Mouse (Mus musculus) retina, embryonic 14.5 days (tissue): ENCODE data around the gene A730009L09Rik.

Experiments
- DNase-seq: peaks from one replicate; pipeline ENCODE4 v3.0.0-alpha.2; 2015; ENCODE audit warnings: low spot score

Gene A730009L09Rik

GRCm38 (mm10) chr16:84514821-84515220, at the start of gene A730009L09Rik:
TSS of gene A730009L09Rik (plus strand) at chr16:84515121.
- DNase-seq = peak; percentile 24

DNA sequence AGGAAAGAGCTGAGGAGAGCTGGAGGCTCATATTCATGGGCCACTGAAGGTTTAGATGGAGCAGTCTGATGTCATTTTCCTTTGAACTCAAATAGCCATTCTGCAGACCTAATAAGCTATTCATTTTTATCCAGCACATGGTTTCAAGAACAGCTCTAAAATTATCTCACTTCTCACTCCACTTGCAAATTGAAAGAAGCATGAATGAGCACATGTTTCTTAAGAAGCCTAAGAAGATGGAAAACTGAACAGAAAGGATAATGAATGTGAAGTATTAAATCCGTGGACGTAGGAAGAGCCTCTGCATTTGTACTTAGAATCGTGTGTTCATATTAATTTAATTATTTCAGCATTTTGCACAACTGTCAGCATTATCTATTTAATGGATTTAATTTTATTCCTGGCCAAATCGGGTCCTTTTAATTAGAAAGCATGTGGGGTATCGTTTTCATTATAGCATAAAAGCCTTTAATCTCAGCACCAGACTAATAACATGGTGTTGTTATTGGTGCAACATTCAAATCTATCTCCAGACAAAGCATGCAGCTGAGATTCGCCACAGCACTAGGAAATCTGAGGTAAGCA, 49.2 kb upstream of the A730009L09Rik start:
- peak; percentile 50 for DNase-seq

DNA sequence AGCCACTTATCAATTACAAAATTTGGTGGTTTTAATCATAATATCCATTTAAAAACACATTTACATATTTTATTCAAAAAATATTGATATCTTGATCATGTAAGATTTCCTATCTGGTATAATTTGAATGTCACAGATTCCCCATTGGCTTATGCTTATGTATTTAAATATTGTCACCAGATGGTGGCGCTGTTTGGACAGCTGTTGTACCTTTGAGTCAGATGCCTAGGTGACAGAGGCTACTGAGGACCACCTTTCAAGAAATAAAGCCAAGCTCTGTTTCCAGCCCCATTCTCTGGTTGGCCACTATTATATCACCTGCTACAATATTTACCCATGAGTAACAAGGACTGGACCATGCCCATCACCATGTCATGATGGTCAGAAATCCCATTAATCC, 46.0 kb upstream of the A730009L09Rik start:
- peak; percentile 23 for DNase-seq

DNA sequence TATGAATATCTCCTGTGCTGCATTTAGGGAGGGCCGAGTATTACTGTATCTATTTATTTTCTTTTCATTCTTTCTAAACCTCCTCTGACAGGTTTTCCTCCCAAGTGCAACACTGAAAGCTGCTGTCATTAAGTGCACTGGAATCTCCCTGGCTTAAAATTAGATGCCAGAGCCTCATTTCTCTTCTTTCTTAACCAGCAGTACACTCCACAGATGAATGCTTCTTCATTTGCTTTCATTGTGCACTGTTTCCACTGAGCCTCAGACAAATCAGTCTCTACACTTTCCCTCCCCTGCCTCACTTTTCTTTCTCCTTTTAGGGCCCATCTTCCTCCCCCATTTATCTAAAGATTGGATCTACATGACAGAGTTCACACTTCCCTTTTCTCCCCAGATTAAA, 44.9 kb upstream of the A730009L09Rik start:
- DNase-seq = no peak

- peak; percentile 57 for DNase-seq
These were observed 41.5 kb upstream of the A730009L09Rik start for GRCm38 (mm10) chr16:84473406-84473805.

DNA sequence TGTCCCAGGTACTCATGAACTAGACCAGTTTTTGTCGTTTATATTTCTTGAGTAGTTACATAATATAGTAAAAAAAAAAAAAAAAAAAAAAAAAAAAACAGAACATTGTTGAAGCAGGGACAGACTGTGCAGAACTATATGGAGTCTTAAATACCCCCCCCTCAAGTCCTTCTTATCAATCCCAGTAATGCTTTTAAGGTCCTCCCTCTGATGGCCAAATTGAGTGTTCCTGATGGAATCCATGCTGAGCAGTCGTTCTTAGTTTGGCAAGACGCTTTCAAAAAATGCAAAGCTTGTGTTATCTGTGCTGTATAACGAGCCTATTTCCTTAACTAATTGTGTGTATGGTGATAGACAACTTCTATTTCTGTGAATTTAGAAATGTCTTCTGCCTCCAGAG, 40.2 kb upstream of the A730009L09Rik start:
- DNase-seq = no peak

GRCm38 (mm10) chr16:84476948-84477347, 38.0 kb upstream of the A730009L09Rik start:
- no peak for DNase-seq

GRCm38 (mm10) chr16:84477528-84477927, 37.4 kb upstream of the A730009L09Rik start:
- no peak for DNase-seq

DNA sequence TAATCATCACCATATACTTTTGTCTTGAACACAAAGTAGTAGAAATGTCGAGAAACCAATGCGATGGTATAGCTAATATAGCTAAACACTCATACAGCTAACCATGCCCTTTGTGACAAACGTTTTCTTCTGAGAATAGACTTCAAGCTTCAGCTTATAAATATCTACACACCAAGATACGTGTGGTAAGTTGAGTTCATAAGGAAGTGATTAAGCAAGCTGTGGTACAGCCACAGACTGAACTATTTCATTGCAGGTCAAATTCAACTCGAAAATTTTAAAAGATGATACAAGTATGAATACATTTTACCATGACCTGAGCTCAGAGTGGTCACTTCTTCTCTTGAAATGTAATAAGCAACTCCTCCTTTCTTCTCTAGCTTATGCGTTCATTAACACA, 37.0 kb upstream of the A730009L09Rik start:
- DNase-seq = no peak

DNA sequence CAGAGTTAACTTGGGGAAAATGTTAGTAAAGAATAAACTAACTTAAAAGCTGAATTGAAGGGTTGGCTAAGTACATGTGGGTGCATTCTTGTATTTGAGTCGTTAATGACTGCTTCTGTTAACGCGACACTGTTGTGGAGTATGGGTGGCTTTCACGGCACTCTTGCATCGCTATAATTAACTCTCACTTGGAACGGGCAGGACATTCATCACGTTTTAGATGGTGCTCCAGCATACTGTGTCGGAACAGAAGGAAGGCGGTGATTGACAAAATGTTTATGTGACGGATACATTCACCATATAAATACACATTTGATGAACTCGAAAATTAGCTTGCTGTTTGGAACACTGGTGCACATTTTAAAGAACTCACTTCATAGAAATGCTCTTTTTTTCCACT, 29.0 kb upstream of the A730009L09Rik start:
- no peak for DNase-seq

DNA sequence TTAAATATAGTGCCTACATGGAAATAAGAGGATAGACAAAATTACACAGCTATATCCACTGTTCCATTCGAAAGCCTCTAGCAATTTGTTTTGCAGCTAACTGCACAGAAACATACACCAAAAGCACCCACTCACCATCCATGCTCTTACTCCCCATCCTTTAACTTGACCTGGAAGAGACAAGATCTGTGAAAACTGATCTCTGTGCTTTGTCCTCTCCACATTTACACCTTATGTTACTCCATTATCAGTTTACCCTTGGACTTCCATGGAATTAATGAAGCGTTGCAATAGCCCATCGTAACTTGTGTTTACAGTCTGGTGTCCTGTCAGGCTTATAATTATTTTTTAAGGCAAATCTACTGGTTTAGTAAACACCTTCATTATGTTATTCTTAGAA, 20.1 kb upstream of the A730009L09Rik start:
- DNase-seq = no peak

DNA sequence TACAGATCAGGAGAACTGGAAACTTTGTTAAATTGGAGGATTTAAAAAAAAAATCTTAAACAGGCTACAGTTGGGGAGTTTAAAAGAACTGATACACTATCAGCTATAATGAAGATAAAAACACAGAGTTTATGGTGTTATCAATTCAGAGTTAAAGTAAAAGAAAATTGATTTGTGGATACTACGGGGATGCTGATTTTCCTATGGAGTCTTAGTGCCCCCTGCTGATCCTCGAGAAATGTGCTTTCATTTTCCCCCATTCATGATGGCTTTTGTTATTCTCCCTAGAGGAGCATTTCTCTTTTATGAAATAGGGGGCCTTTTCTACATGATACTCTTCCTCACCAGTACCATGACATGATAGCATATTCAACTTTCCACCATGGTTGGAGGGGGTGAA, 19.5 kb upstream of the A730009L09Rik start:
- peak; percentile 68 for DNase-seq

- DNase-seq = no peak
These were observed 7.2 kb upstream of the A730009L09Rik start for GRCm38 (mm10) chr16:84507681-84508080.

GRCm38 (mm10) chr16:84521975-84522635, 7.2 kb downstream of the A730009L09Rik start:
- DNase-seq = no peak

- no peak for DNase-seq
These were observed 8.1 kb downstream of the A730009L09Rik start for GRCm38 (mm10) chr16:84523061-84523460.

DNA sequence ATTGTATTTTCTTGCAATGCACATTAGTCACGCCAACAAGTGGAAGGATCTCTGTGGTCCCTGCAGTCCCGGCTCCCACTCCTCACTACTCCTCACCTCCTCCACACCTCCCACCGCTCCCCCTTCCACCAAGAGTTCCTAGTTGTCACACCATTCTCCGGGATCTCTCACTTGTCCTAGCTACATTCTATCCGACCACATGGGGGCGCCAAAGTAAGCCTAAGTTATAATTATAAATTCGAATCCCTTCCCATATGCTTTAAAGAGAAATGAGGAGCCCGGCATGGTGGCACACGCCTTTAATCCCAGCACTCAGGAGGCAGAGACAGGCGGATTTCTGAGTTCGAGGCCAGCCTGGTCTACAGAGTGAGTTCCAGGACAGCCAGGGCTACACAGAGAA, 12.5 kb downstream of the A730009L09Rik start:
- peak; percentile 51 for DNase-seq

DNA sequence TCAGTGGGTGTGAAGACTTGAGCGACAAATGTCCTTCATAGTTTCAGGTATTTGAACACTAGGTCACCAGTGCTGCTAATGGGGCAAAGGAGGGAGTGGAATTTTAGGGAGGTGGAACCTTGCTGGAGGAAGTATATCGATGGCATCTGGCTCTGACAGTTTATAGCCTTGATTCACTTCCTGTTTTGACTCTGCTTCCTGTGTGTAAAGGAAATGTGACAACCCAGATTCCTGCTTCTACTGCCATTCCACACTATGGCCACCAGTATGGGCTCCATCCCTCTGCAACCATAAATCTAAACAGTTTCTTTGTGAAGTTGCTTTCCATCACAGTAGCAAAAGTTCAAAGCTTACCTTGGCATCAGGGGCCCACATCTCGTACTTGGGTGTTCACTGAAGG, 17.9 kb downstream of the A730009L09Rik start:
- DNase-seq = no peak

DNA sequence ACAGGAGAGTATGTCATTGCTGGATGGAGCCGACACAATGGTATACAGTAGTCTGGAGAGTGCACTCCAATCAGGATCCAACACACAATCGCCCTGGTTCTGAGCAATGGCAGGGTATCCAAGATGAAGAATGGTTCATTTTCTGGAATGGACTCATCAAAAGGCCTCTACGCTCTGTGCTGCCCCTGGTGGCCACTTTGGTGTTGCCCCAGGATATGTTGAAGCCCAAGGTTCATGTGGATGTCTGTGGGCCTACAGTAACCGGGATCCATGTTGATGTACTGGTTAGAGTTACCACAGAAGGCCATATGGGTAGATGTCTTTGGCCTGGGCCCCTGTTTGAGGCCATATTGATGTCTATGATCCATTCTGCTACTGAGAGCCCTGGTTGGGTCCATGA, 31.1 kb downstream of the A730009L09Rik start:
- no peak for DNase-seq

DNA sequence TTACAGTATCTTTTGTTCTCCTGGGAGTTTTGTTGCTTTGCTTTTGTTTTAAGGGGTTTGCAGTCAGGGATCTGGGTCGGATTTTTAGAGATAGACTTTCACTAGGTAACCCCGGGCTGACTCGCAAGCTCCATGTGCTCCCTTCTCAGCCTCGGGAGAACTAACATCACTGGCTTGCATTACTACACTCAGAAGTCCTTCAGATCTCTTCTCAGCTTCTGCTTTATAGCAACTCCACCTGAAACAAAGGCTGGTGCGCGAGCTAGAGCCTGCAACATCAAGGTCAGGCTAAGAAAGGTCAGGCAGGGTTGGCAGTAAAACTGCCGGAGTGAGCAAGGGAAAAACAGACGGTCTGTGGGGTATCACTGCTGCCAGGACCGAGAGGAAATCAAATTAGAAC, 34.2 kb downstream of the A730009L09Rik start:
- DNase-seq = no peak

GRCm38 (mm10) chr16:84550445-84550844, 35.5 kb downstream of the A730009L09Rik start:
- DNase-seq = no peak

DNA sequence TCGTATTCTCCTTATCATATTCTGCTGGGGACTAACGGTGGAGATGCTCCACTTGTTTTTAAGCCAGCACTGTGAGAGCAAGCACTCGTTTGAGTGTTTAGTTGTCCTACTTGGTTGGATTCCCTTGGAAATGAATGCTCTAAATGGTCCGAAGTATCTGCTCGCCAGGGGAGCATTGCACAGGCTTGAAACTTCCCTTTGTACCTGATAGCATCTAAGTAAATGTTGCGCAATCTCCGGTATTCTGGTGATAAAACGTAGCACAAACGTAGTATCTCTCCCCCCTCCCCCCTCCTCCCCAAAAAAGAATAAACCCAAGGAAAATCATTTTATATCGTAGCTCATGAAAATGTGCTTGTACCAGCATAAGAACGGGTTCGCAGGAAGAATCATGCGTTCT, 39.1 kb downstream of the A730009L09Rik start:
- DNase-seq = no peak

- DNase-seq = peak; percentile 5
These were observed 43.4 kb downstream of the A730009L09Rik start for GRCm38 (mm10) chr16:84558113-84558917.
